Mouse (Mus musculus) heart, postnatal 0 days (tissue): ENCODE data around the gene Ptprf.

Experiments used
- CTCF ChIP-seq: IDR thresholded peaks from 2 replicates; pipeline ENCODE4 v1.5.1; 2016; ENCODE audit warnings: antibody characterized with exemption, control low read depth, low read depth
- EP300 ChIP-seq: IDR thresholded peaks from 2 replicates; pipeline ENCODE4 v1.6.1; 2016; ENCODE audit warnings: antibody characterized with exemption, low read depth

GRCm38 (mm10) chr4:118260551-118261267 lies 30.5 kb downstream of the Ptprf start:
- TF ChIP-seq CTCF (no peak), EP300 (no peak)
